Mouse (Mus musculus) bone marrow, adult 2 months (tissue): Measurements from ENCODE around the gene Naip1.

Source experiments
- CTCF ChIP-seq: fragments of 200-500 bp; IDR thresholded peaks from 2 replicates; pipeline ENCODE4 v1.5.1; 2011; ENCODE audit warnings: low read length, control low read depth; ENCODE audit not compliant: control insufficient read depth, insufficient read depth
- POLR2A ChIP-seq: fragments of 200-500 bp; IDR thresholded peaks from 2 replicates; pipeline ENCODE4 v1.6.1; 2011; ENCODE audit warnings: low read depth, mild to moderate bottlenecking, control low read depth, low read length, borderline replicate concordance; ENCODE audit not compliant: control insufficient read depth

GRCm38 (mm10) chr13:100483610-100484009 lies 30.9 kb upstream of the Naip1 start:
- TF ChIP-seq CTCF (no peak), POLR2A (no peak)
